Mouse (Mus musculus): ENCODE results near the gene Uhmk1. TPM values are rescaled to one million over a fixed set of nuclear protein-coding genes. Genes with fewer than 3 reads are reported as not detected.
A peak's percentile ranks its signal among the peaks of the same experiment; 100 is the strongest.

Gene Uhmk1
- polyA plus RNA-seq, 1 experiment from 2014 or later: 9.3 TPM

GRCm38 (mm10) chr1:170215590-170215989, 393 bp upstream of the Uhmk1 start:
- 61% methylated on average over 3 of the region's 3 CpGs for WGBS (ENCODE audit: insufficient replicate concordance)
- no peak overlapping the region for H3K27ac ChIP-seq (ENCODE audit: low read depth, low read length)

GRCm38 (mm10) chr1:170214383-170214756, 827 bp downstream of the Uhmk1 start:
- H3K27ac ChIP-seq (ENCODE audit: low read depth, low read length): peak overlapping the region; percentile 83; the same call in 1 of the 2 replicates
- WGBS (ENCODE audit: insufficient replicate concordance): 27% methylated on average over 7 of the region's 7 CpGs
- peak overlapping the region; percentile 95 for H3K4me3 ChIP-seq (ENCODE audit: low read depth, low read length)
- no peaks in the 10 kb centered on the region for H3K36me3 ChIP-seq (ENCODE audit: control insufficient read depth, insufficient read depth, low read length)
- H3K9ac ChIP-seq (ENCODE audit: low read depth, low read length): peak overlapping the region; percentile 94
- H3K9me3 ChIP-seq (replicated peaks; ENCODE audit: control insufficient read depth, low read length): no peaks in the 10 kb centered on the region
- ATAC-seq (replicated peaks; ENCODE audit: insufficient number of reproducible peaks, low FRiP score, low TSS enrichment): no peak
- peak overlapping the region; percentile 80 for H3K4me2 ChIP-seq
- H3K27me3 ChIP-seq (ENCODE audit: control insufficient read depth, insufficient read depth, low read length): no peaks in the 10 kb centered on the region
- H3K4me1 ChIP-seq (ENCODE audit: control insufficient read depth, insufficient read depth, low read length): no peaks in the 10 kb centered on the region; the same call in 1 of the 2 replicates

More at GRCm38 (mm10) chr1:170215590-170215989, 393 bp upstream of the Uhmk1 start:
- Histone ChIP-seq H3K27me3 (ENCODE audit: control insufficient read depth, insufficient read depth, low read length) (no peaks in the 10 kb centered on the region), H3K9me3 (replicated peaks; ENCODE audit: control insufficient read depth, low read length) (no peaks in the 10 kb centered on the region), H3K36me3 (ENCODE audit: control insufficient read depth, insufficient read depth, low read length) (no peaks in the 10 kb centered on the region), H3K4me3 (ENCODE audit: low read depth, low read length) (peak overlapping the region; percentile 95), H3K4me2 (peak overlapping the region; percentile 47), H3K4me1 (ENCODE audit: control insufficient read depth, insufficient read depth, low read length) (no peaks in the 10 kb centered on the region; the same call in 1 of the 2 replicates), H3K9ac (ENCODE audit: low read depth, low read length) (no peak overlapping the region; the same call in 1 of the 2 replicates)
- no peak for ATAC-seq (replicated peaks; ENCODE audit: insufficient number of reproducible peaks, low FRiP score, low TSS enrichment)

DNA sequence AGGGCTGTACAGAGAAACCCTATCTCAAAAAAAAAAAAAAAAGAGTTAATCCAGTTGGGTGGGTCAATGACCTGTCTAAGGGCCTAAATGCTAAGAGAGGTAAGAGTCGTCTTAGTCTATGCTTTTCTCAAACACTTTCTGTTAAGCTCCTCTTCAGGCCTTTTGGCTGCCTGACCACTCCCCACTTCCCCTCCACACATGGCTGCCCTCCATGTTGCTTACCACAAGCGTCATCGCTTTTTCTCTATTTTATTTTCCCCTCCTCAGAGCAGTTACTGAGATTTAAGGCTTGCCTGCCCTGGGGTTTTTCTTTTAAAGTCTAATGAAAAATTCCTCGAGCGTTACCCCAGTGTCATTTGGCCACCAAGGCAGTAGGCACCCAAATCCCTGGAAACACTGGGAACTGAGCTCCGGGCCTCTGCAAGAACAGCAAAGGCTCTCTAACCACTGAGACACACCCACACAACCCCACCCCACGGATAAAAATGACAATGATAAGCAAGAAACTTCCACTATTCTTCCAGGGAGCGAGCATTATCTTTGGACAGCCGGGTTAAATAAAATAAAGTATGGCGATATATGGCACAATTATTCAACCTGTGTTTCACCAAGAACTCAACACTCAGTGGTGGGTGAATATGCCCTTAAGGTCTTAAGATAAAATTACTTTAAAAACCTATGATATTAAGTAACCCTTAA, 1.9 kb downstream of the Uhmk1 start:
- H3K27me3 ChIP-seq (ENCODE audit: control insufficient read depth, insufficient read depth, low read length): no peaks in the 10 kb centered on the region
- WGBS (ENCODE audit: insufficient replicate concordance): 86% methylated on average over 10 of the region's 10 CpGs

DNA sequence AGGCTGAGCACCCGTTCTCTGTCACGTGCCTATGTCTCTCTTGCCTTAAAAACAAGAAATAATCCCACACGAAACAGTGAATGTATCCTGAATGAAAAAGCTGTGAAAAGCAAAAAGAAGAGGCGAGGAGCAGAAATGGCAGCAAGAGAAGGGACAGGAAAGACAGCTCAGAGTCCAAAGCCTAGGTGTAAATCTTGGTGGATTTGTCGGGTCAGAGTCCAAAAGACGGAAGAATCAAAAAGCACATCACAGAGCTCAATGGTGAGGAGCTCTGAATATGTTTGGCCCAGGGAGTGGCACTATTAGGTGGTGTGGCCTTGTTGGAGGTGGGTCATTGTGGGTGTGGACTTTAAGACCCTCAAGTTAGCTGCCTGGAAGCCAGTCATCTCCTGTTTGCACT, 8.8 kb downstream of the Uhmk1 start:
- 86% methylated on average over 6 of the region's 6 CpGs for WGBS (ENCODE audit: insufficient replicate concordance)
- Histone ChIP-seq H3K4me1 (ENCODE audit: control insufficient read depth, insufficient read depth, low read length) (no peaks in the 10 kb centered on the region), H3K9me3 (replicated peaks; ENCODE audit: control insufficient read depth, low read length) (peaks cover 2% of the 10 kb centered on the region; the same call in 1 of the 2 replicates), H3K27me3 (ENCODE audit: control insufficient read depth, insufficient read depth, low read length) (no peaks in the 10 kb centered on the region), H3K9ac (ENCODE audit: low read depth, low read length) (no peak overlapping the region), H3K4me2 (no peak overlapping the region), H3K36me3 (ENCODE audit: control insufficient read depth, insufficient read depth, low read length) (peaks cover 27% of the 10 kb centered on the region), H3K27ac (ENCODE audit: low read depth, low read length) (no peak overlapping the region), H3K4me3 (ENCODE audit: low read depth, low read length) (no peak overlapping the region)
- no peak for ATAC-seq (replicated peaks; ENCODE audit: insufficient number of reproducible peaks, low FRiP score, low TSS enrichment)

More for the DNA sequence above, 1.9 kb downstream of the Uhmk1 start:
- ATAC-seq (replicated peaks; ENCODE audit: insufficient number of reproducible peaks, low FRiP score, low TSS enrichment): no peak
- no peak overlapping the region for H3K9ac ChIP-seq (ENCODE audit: low read depth, low read length)
- H3K4me2 ChIP-seq: peak overlapping the region; percentile 14; the same call in 1 of the 2 replicates
- H3K36me3 ChIP-seq (ENCODE audit: control insufficient read depth, insufficient read depth, low read length): peaks cover 4% of the 10 kb centered on the region
- H3K27ac ChIP-seq (ENCODE audit: low read depth, low read length): no peak overlapping the region
- H3K4me3 ChIP-seq (ENCODE audit: low read depth, low read length): no peak overlapping the region
- no peaks in the 10 kb centered on the region; the same call in 1 of the 2 replicates for H3K4me1 ChIP-seq (ENCODE audit: control insufficient read depth, insufficient read depth, low read length)
- H3K9me3 ChIP-seq (replicated peaks; ENCODE audit: control insufficient read depth, low read length): no peaks in the 10 kb centered on the region

DNA sequence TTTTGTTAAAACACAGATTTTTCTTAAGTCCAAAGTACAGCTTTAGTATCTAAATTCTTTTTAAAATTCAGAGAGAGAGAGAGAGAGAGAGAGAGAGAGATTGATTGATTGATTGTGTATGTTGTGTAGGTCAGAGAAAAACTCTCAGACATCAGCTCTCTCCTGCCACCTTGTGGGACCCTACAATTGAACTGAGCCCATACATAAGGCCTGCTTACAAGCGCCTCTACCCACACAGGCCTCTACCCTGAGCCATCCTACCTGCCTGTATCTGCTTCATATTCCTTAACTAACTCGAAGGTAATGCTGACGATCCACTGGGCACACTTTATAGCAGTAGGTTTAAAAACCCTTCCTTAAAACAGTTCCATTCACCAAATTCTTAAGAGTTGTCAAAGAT, 14.8 kb downstream of the Uhmk1 start:
- Histone ChIP-seq H3K9me3 (replicated peaks; ENCODE audit: control insufficient read depth, low read length) (no peaks in the 10 kb centered on the region), H3K27ac (ENCODE audit: low read depth, low read length) (no peak overlapping the region), H3K4me3 (ENCODE audit: low read depth, low read length) (no peak overlapping the region), H3K4me2 (no peak overlapping the region), H3K4me1 (ENCODE audit: control insufficient read depth, insufficient read depth, low read length) (no peaks in the 10 kb centered on the region), H3K9ac (ENCODE audit: low read depth, low read length) (no peak overlapping the region), H3K36me3 (ENCODE audit: control insufficient read depth, insufficient read depth, low read length) (peaks cover 16% of the 10 kb centered on the region), H3K27me3 (ENCODE audit: control insufficient read depth, insufficient read depth, low read length) (no peaks in the 10 kb centered on the region)
- ATAC-seq (replicated peaks; ENCODE audit: insufficient number of reproducible peaks, low FRiP score, low TSS enrichment): no peak
- 79% methylated on average over 3 of the region's 3 CpGs for WGBS (ENCODE audit: insufficient replicate concordance)

- no peaks in the 10 kb centered on the region for H3K9me3 ChIP-seq (replicated peaks; ENCODE audit: control insufficient read depth, low read length)
Observed at GRCm38 (mm10) chr1:170196211-170196610, 19.0 kb downstream of the Uhmk1 start.

GRCm38 (mm10) chr1:170191925-170192324, 23.3 kb downstream of the Uhmk1 start:
- no peak overlapping the region for H3K27ac ChIP-seq (ENCODE audit: low read depth, low read length)
- H3K27me3 ChIP-seq (ENCODE audit: control insufficient read depth, insufficient read depth, low read length): no peaks in the 10 kb centered on the region
- 87% methylated on average over 1 of the region's 1 CpGs for WGBS (ENCODE audit: insufficient replicate concordance)
- no peaks in the 10 kb centered on the region for H3K9me3 ChIP-seq (replicated peaks; ENCODE audit: control insufficient read depth, low read length)
- H3K4me2 ChIP-seq: no peak overlapping the region
- H3K4me3 ChIP-seq (ENCODE audit: low read depth, low read length): no peak overlapping the region
- peaks cover 21% of the 10 kb centered on the region for H3K36me3 ChIP-seq (ENCODE audit: control insufficient read depth, insufficient read depth, low read length)
- no peak overlapping the region for H3K9ac ChIP-seq (ENCODE audit: low read depth, low read length)
- ATAC-seq (replicated peaks; ENCODE audit: insufficient number of reproducible peaks, low FRiP score, low TSS enrichment): no peak
- no peaks in the 10 kb centered on the region for H3K4me1 ChIP-seq (ENCODE audit: control insufficient read depth, insufficient read depth, low read length)

More at GRCm38 (mm10) chr1:170196211-170196610, 19.0 kb downstream of the Uhmk1 start:
- no peaks in the 10 kb centered on the region for H3K4me1 ChIP-seq (ENCODE audit: control insufficient read depth, insufficient read depth, low read length)
- H3K27me3 ChIP-seq (ENCODE audit: control insufficient read depth, insufficient read depth, low read length): no peaks in the 10 kb centered on the region
- H3K9ac ChIP-seq (ENCODE audit: low read depth, low read length): no peak overlapping the region
- H3K4me3 ChIP-seq (ENCODE audit: low read depth, low read length): no peak overlapping the region
- no peak for ATAC-seq (replicated peaks; ENCODE audit: insufficient number of reproducible peaks, low FRiP score, low TSS enrichment)
- no peak overlapping the region for H3K27ac ChIP-seq (ENCODE audit: low read depth, low read length)
- WGBS (ENCODE audit: insufficient replicate concordance): 95% methylated on average over 8 of the region's 8 CpGs
- H3K4me2 ChIP-seq: no peak overlapping the region
- peaks cover 29% of the 10 kb centered on the region for H3K36me3 ChIP-seq (ENCODE audit: control insufficient read depth, insufficient read depth, low read length)

DNA sequence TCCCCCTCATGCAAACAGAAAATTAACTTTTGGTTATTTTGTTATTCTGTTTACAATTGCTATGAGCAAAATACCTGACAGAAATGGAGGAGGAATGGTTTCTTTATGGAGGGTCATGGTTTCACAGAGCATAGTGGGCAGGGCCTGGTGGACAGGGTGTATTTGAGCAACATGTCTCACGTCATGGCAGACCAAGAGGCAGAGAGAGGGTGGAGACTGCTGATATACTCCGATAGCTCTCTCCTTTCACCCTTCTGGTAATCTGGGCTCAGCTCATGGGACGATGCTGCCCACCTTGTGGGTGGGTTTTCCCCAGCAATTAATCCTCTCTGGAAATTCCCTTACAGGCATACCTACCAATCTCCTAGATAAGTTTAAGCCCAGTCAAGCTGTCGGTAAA, 25.0 kb downstream of the Uhmk1 start:
- peaks cover 15% of the 10 kb centered on the region for H3K36me3 ChIP-seq (ENCODE audit: control insufficient read depth, insufficient read depth, low read length)
- no peak overlapping the region for H3K27ac ChIP-seq (ENCODE audit: low read depth, low read length)
- 47% methylated on average over 4 of the region's 4 CpGs for WGBS (ENCODE audit: insufficient replicate concordance)
- no peak overlapping the region for H3K4me3 ChIP-seq (ENCODE audit: low read depth, low read length)
- H3K27me3 ChIP-seq (ENCODE audit: control insufficient read depth, insufficient read depth, low read length): no peaks in the 10 kb centered on the region
- H3K9ac ChIP-seq (ENCODE audit: low read depth, low read length): no peak overlapping the region
- H3K4me1 ChIP-seq (ENCODE audit: control insufficient read depth, insufficient read depth, low read length): no peaks in the 10 kb centered on the region
- no peak overlapping the region for H3K4me2 ChIP-seq
- ATAC-seq (replicated peaks; ENCODE audit: insufficient number of reproducible peaks, low FRiP score, low TSS enrichment): no peak
- H3K9me3 ChIP-seq (replicated peaks; ENCODE audit: control insufficient read depth, low read length): no peaks in the 10 kb centered on the region

GRCm38 (mm10) chr1:170188601-170189000, 26.6 kb downstream of the Uhmk1 start:
- H3K27ac ChIP-seq (ENCODE audit: low read depth, low read length): no peak overlapping the region
- H3K36me3 ChIP-seq (ENCODE audit: control insufficient read depth, insufficient read depth, low read length): peaks cover 6% of the 10 kb centered on the region
- no peaks in the 10 kb centered on the region for H3K4me1 ChIP-seq (ENCODE audit: control insufficient read depth, insufficient read depth, low read length)
- no peak overlapping the region for H3K9ac ChIP-seq (ENCODE audit: low read depth, low read length)
- H3K9me3 ChIP-seq (replicated peaks; ENCODE audit: control insufficient read depth, low read length): no peaks in the 10 kb centered on the region
- no peaks in the 10 kb centered on the region for H3K27me3 ChIP-seq (ENCODE audit: control insufficient read depth, insufficient read depth, low read length)
- WGBS (ENCODE audit: insufficient replicate concordance): 69% methylated on average over 11 of the region's 11 CpGs
- no peak overlapping the region for H3K4me3 ChIP-seq (ENCODE audit: low read depth, low read length)
- no peak overlapping the region for H3K4me2 ChIP-seq
- no peak for ATAC-seq (replicated peaks; ENCODE audit: insufficient number of reproducible peaks, low FRiP score, low TSS enrichment)
